Mouse (Mus musculus) bone marrow macrophage, adult 2 months (primary cell): ENCODE data around the gene Prpmp5. TPM values are rescaled to one million over a fixed set of nuclear protein-coding genes. Genes with fewer than 3 reads are reported as not detected.
"Not testable (repeated sequence)": the region's sequence is repeated elsewhere in the genome, so short reads cannot be mapped to it uniquely, and the experiment has no call there.

Experiments
- H3K27ac ChIP-seq: 2 replicates; pipeline ENCODE4 v1.5.1; 2012; ENCODE audit warnings: low read depth, low read length; ENCODE audit not compliant: insufficient read depth
- H3K4me1 ChIP-seq: 2 replicates; pipeline ENCODE4 v1.6.1; 2012; ENCODE audit warnings: low read length; ENCODE audit not compliant: control insufficient read depth, insufficient read depth
- H3K4me3 ChIP-seq: 2 replicates; pipeline ENCODE4 v1.5.1; 2012; ENCODE audit warnings: mild to moderate bottlenecking, low read length, moderate library complexity; ENCODE audit not compliant: insufficient read depth
- polyA plus RNA-seq: library from polyadenylated mRNA; stranded (reverse); fragments of >200 nt; gene quantifications from 2 replicates; pipeline ENCODE4 v1.2.4, GENCODE M21; 2012; ENCODE audit not compliant: missing spikeins, insufficient read depth, insufficient read length

The Prpmp5 gene
- not detected in 2 replicates for polyA plus RNA-seq

GRCm38 (mm10) chr6:132314657-132315056 lies at the start of gene Prpmp5:
Gene Prpmp5, minus strand, starts transcription at chr6:132314757.
- H3K4me3 ChIP-seq, H3K27ac ChIP-seq, H3K4me1 ChIP-seq: not testable (repeated sequence)

- not testable (repeated sequence) for H3K4me3 ChIP-seq, H3K27ac ChIP-seq
Observed at GRCm38 (mm10) chr6:132364034-132364433, 49.5 kb upstream of the Prpmp5 start, which contains the start of gene Gm8882. Gene Gm8882, minus strand, starts transcription at chr6:132364134.

More at GRCm38 (mm10) chr6:132364034-132364433, 49.5 kb upstream of the Prpmp5 start, which contains the start of gene Gm8882:
- not testable (repeated sequence) for H3K4me1 ChIP-seq

Other genes starting within 250 kb of the Prpmp5 start
- gene Prb1, start 104.2 kb downstream of the Prpmp5 start, polyA plus RNA-seq = not detected in 2 replicates
- gene Gm8882, start 49.4 kb upstream of the Prpmp5 start, polyA plus RNA-seq = not detected in 2 replicates